Mouse (Mus musculus): ENCODE results near the gene Hao1. TPM values are rescaled to one million over a fixed set of nuclear protein-coding genes. Genes with fewer than 3 reads are reported as not detected.
A peak's percentile ranks its signal among the peaks of the same experiment; 100 is the strongest.

Hao1 gene
- total RNA-seq, 2 experiments from 2014 or later, result not detected

GRCm38 (mm10) chr2:134482683-134483082 lies 71.5 kb downstream of the Hao1 start:
- intact Hi-C loops (cut with DNase I; ENCODE audit: low total_unique reads), result loop anchor here (5.0 to 10.0 kb wide), 2 partner anchors 690 to 928 kb away; partner anchors contain the start of gene Bmp2
- no peak for DNase-seq

GRCm38 (mm10) chr2:134481759-134482158 lies 72.4 kb downstream of the Hao1 start:
- intact Hi-C loops (cut with DNase I; ENCODE audit: low total_unique reads), result loop anchor here (5.0 to 10.0 kb wide), 2 partner anchors 689 to 927 kb away; partner anchors contain the start of gene Bmp2
- peak; percentile 61 for DNase-seq

GRCm38 (mm10) chr2:134481174-134481573 lies 73.0 kb downstream of the Hao1 start:
- intact Hi-C loops (cut with DNase I; ENCODE audit: low total_unique reads), result loop anchor here (5.0 to 10.0 kb wide), 2 partner anchors 689 to 926 kb away; partner anchors contain the start of gene Bmp2
- no peak for DNase-seq

GRCm38 (mm10) chr2:134465132-134465531 lies 89.0 kb downstream of the Hao1 start:
- DNase-seq, result no peak
- intact Hi-C loops (cut with DNase I; ENCODE audit: low total_unique reads), result no loop called here

GRCm38 (mm10) chr2:134462321-134462720 lies 91.8 kb downstream of the Hao1 start:
- intact Hi-C loops (cut with DNase I; ENCODE audit: low total_unique reads), result no loop called here

GRCm38 (mm10) chr2:134460831-134461230 lies 93.3 kb downstream of the Hao1 start:
- peak; percentile 9 for DNase-seq
- intact Hi-C loops (cut with DNase I; ENCODE audit: low total_unique reads), result no loop called here

More at GRCm38 (mm10) chr2:134462321-134462720, 91.8 kb downstream of the Hao1 start:
- DNase-seq, result no peak

- intact Hi-C loops (cut with DNase I; ENCODE audit: low total_unique reads), result no loop called here
- DNase-seq, result no peak
Measured at GRCm38 (mm10) chr2:134456065-134456505, 98.1 kb downstream of the Hao1 start.

GRCm38 (mm10) chr2:134452748-134453147 lies 101.4 kb downstream of the Hao1 start:
- intact Hi-C loops (cut with DNase I; ENCODE audit: low total_unique reads), result no loop called here
- no peak for DNase-seq

- intact Hi-C loops (cut with DNase I; ENCODE audit: low total_unique reads), result no loop called here
- no peak for DNase-seq
Measured at GRCm38 (mm10) chr2:134450976-134451375, 103.2 kb downstream of the Hao1 start.

Other genes with a start within 250 kb of the Hao1 start
- 10 to 100 TPM; 10.3 to 12.6 TPM for gene Tmx4, start 89.8 kb upstream of the Hao1 start, total RNA-seq (2021)
- 1 to 10 TPM; 2.9 to 3.1 TPM for gene Plcb1, start 231.7 kb upstream of the Hao1 start, total RNA-seq (2021)